Mouse (Mus musculus) hindbrain, embryonic 12.5 days (tissue): ENCODE measurements at regions not wholly inside any gene's neighbourhood (a gene's known extent, or its start where the extent isn't known, plus 50 kb on each side); places are given as distances from the start of the nearest gene placed in this dataset.
A peak's percentile ranks its signal among the peaks of the same experiment; 100 is the strongest.

Experiments used
- ATAC-seq: fragments of 200-750 bp; cut with Nextera tagmentation; 2 replicates; pipeline ENCODE4 v1.8.0; 2017; ENCODE audit warnings: moderate TSS enrichment; ENCODE audit not compliant: low FRiP score
- H3K27ac ChIP-seq: fragments of 300-500 bp; sonication (generic); 2 replicates; pipeline ENCODE4 v1.5.1; 2016; ENCODE audit warnings: mild to moderate bottlenecking
- H3K27me3 ChIP-seq: fragments of 300-500 bp; sonication (generic); 2 replicates; pipeline ENCODE4 v1.6.1; 2016; ENCODE audit warnings: mild to moderate bottlenecking
- H3K36me3 ChIP-seq: fragments of 300-500 bp; sonication (generic); 2 replicates; pipeline ENCODE4 v1.6.1; 2016; ENCODE audit warnings: mild to moderate bottlenecking
- H3K4me1 ChIP-seq: fragments of 300-500 bp; sonication (generic); 2 replicates; pipeline ENCODE4 v1.6.1; 2016
- H3K4me2 ChIP-seq: fragments of 300-500 bp; sonication (generic); replicated peaks from 2 replicates; pipeline ENCODE4 v1.6.1; 2016; ENCODE audit warnings: mild to moderate bottlenecking
- H3K4me3 ChIP-seq: fragments of 300-500 bp; sonication (generic); 2 replicates; pipeline ENCODE4 v1.5.1; 2016; ENCODE audit warnings: mild to moderate bottlenecking
- H3K9ac ChIP-seq: fragments of 300-500 bp; sonication (generic); 2 replicates; pipeline ENCODE4 v1.6.1; 2016; ENCODE audit warnings: mild to moderate bottlenecking, moderate library complexity
- H3K9me3 ChIP-seq: fragments of 300-500 bp; sonication (generic); replicated peaks from 2 replicates; pipeline ENCODE4 v1.6.1; 2016; ENCODE audit warnings: mild to moderate bottlenecking
- WGBS: fragments of 180-500 bp; shearing (Covaris S2); methylation state at CpG from one replicate; pipeline ENCODE4 v1.1.7; 2016; 5-methylcytosine and 5-hydroxymethylcytosine counted together

GRCm38 (mm10) chr2:117674877-117675276 is 332.1 kb upstream of the Rasgrp1 start:
- Histone ChIP-seq H3K9ac (no peak overlapping the region), H3K4me2 (no peak overlapping the region), H3K27me3 (no peaks in the 10 kb centered on the region), H3K36me3 (no peaks in the 10 kb centered on the region), H3K4me3 (no peak overlapping the region), H3K27ac (no peak overlapping the region), H3K4me1 (0 out of 2 replicates have a peak, but pooled peaks cover 5% of the 10 kb centered on the region), H3K9me3 (no peaks in the 10 kb centered on the region)
- WGBS = 87% methylated on average over 1 of the region's 1 CpGs
- no peak for ATAC-seq

DNA sequence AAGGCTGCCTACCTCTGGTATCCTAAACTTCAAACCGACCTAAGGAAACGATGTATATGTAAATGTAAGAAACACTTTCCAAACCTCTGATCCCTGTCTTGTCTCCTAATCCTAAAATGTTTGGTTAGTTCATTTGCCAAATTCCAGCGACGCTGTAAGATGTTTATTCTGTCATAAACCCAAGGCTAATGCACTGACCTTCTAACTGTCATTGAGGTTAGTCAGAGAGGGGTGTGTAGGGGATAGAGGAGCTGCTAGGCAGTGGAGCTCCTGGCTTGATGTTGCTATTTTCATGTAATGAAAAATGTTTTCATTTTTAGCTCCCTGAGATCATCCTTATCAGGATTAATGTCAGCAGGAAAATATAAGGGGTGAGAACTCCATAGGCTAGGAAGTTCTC is 335.8 kb upstream of the Rasgrp1 start:
- no peak for ATAC-seq

GRCm38 (mm10) chr2:117685836-117686453 is 343.1 kb upstream of the Rasgrp1 start:
- H3K27me3 ChIP-seq = no peaks in the 10 kb centered on the region
- no peaks in the 10 kb centered on the region for H3K9me3 ChIP-seq
- no peaks in the 10 kb centered on the region for H3K4me1 ChIP-seq
- WGBS = 81% methylated on average over 4 of the region's 4 CpGs
- no peaks in the 10 kb centered on the region for H3K36me3 ChIP-seq
- no peak overlapping the region for H3K4me2 ChIP-seq
- no peak for ATAC-seq
- no peak overlapping the region for H3K27ac ChIP-seq
- no peak overlapping the region for H3K4me3 ChIP-seq
- H3K9ac ChIP-seq = no peak overlapping the region

More for the DNA sequence above, 335.8 kb upstream of the Rasgrp1 start:
- no peaks in the 10 kb centered on the region for H3K36me3 ChIP-seq
- H3K4me3 ChIP-seq = no peak overlapping the region
- H3K4me1 ChIP-seq = 0 out of 2 replicates have a peak, but pooled peaks cover 5% of the 10 kb centered on the region
- H3K9ac ChIP-seq = no peak overlapping the region
- WGBS = 73% methylated on average over 4 of the region's 4 CpGs
- H3K4me2 ChIP-seq = no peak overlapping the region
- no peaks in the 10 kb centered on the region for H3K27me3 ChIP-seq
- no peaks in the 10 kb centered on the region for H3K9me3 ChIP-seq
- H3K27ac ChIP-seq = 0 out of 2 replicates have a peak overlapping the region, but pooled peaks have one; percentile 12

- Histone ChIP-seq H3K36me3 (no peaks in the 10 kb centered on the region), H3K27ac (no peak overlapping the region), H3K4me1 (no peaks in the 10 kb centered on the region), H3K9me3 (no peaks in the 10 kb centered on the region), H3K4me2 (no peak overlapping the region), H3K9ac (no peak overlapping the region), H3K27me3 (no peaks in the 10 kb centered on the region), H3K4me3 (no peak overlapping the region)
- 77% methylated on average over 4 of the region's 4 CpGs for WGBS
- no peak for ATAC-seq
Measured at GRCm38 (mm10) chr2:117693537-117693936, 350.7 kb upstream of the Rasgrp1 start.

DNA sequence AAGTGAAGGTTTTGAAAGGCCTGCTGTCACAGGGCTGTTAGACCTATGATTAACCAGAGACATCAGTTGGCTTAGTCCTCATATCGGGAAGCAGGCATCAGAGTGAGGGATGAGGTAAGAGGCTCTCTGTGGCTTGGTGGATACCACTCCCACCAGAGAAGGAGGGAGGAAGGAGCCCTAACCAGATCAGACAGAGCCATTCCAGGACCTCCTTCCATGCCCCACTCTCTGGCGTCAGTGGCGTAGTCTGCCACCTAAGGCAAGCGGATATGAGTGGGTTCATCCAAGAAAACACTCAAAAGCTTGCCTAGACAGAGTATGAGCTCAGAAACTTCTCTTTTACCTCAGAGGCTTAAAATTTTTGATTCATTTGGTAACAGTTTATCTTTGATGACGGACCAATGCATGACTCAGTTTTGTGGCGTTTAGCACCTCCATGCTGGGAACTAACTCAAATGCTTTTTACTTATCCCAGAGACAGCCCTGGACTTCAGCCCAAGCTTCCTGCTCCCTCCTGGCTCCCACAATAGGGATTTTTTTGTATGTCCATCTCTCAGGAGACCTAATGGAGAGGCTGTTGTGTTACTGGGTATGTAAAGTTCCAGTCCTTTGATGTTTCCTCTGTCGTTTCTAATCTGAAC is 367.5 kb upstream of the Rasgrp1 start:
- H3K27ac ChIP-seq = no peak overlapping the region
- no peaks in the 10 kb centered on the region for H3K36me3 ChIP-seq
- no peaks in the 10 kb centered on the region for H3K4me1 ChIP-seq
- H3K9me3 ChIP-seq = no peaks in the 10 kb centered on the region
- H3K27me3 ChIP-seq = no peaks in the 10 kb centered on the region
- H3K4me2 ChIP-seq = no peak overlapping the region
- H3K4me3 ChIP-seq = no peak overlapping the region
- H3K9ac ChIP-seq = no peak overlapping the region
- ATAC-seq = no peak
- WGBS = 93% methylated on average over 7 of the region's 7 CpGs

DNA sequence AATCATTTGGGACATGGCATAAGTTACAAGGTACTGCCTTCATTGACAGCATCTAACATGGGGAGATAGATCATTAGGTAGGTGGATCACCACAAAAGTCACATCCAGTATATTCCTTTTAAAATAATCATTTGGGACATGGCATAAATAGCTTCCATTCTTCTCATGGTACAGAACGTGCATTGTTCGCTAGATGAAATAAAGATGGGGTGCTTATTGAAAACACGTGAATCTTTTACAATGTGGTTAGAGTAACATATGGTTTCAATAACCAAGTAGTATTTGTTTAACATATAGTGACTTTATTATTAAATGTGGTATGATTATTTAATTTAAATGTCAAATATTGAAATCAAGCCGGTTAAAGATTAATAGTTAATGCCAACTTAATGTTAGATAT is 381.3 kb upstream of the Rasgrp1 start:
- H3K36me3 ChIP-seq = no peaks in the 10 kb centered on the region
- no peak overlapping the region for H3K4me2 ChIP-seq
- no peaks in the 10 kb centered on the region for H3K4me1 ChIP-seq
- H3K27ac ChIP-seq = no peak overlapping the region
- H3K9me3 ChIP-seq = no peaks in the 10 kb centered on the region
- 76% methylated on average over 4 of the region's 4 CpGs for WGBS
- ATAC-seq = no peak
- H3K27me3 ChIP-seq = no peaks in the 10 kb centered on the region
- H3K9ac ChIP-seq = no peak overlapping the region
- no peak overlapping the region for H3K4me3 ChIP-seq

- H3K4me3 ChIP-seq = no peak overlapping the region
- H3K36me3 ChIP-seq = no peaks in the 10 kb centered on the region
- WGBS = 71% methylated on average over 2 of the region's 2 CpGs
- H3K27me3 ChIP-seq = no peaks in the 10 kb centered on the region
- no peaks in the 10 kb centered on the region for H3K4me1 ChIP-seq
- H3K27ac ChIP-seq = no peak overlapping the region
- no peak overlapping the region for H3K9ac ChIP-seq
- no peak overlapping the region for H3K4me2 ChIP-seq
- ATAC-seq = no peak
- no peaks in the 10 kb centered on the region for H3K9me3 ChIP-seq
Measured at GRCm38 (mm10) chr2:117731253-117731652, 380.4 kb upstream of the Thbs1 start.

- H3K27me3 ChIP-seq = no peaks in the 10 kb centered on the region
- no peak for ATAC-seq
- H3K9me3 ChIP-seq = 0 out of 2 replicates have a peak, but pooled peaks cover 5% of the 10 kb centered on the region
- H3K36me3 ChIP-seq = no peaks in the 10 kb centered on the region
- no peak overlapping the region for H3K4me2 ChIP-seq
- no peak overlapping the region for H3K27ac ChIP-seq
- no peaks in the 10 kb centered on the region for H3K4me1 ChIP-seq
- no peak overlapping the region for H3K9ac ChIP-seq
- H3K4me3 ChIP-seq = no peak overlapping the region
Measured at GRCm38 (mm10) chr2:117742413-117742812, 369.3 kb upstream of the Thbs1 start.

DNA sequence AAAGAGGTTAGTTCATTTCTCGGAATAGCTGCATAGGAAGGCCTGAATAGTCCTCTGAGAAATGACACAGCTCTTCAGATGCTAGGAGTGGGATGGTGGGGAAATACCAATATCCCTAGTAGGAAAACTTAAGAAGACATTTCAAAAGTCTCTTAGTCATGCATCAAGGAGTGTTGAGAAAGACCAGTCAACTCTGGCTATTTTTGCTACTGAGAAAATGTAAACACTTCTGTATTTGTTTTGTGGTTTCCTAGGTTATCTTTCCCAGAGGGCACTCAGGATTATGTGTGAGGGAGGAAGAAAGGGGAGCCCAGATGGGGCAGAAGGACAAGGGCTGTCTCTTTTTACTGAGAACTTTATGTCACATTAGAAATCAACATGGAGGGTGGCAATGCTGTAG is 367.8 kb upstream of the Thbs1 start:
- ATAC-seq = no peak
- Histone ChIP-seq H3K27ac (no peak overlapping the region), H3K4me3 (no peak overlapping the region), H3K4me2 (no peak overlapping the region), H3K36me3 (no peaks in the 10 kb centered on the region), H3K9ac (no peak overlapping the region), H3K9me3 (0 out of 2 replicates have a peak, but pooled peaks cover 5% of the 10 kb centered on the region), H3K27me3 (no peaks in the 10 kb centered on the region), H3K4me1 (no peaks in the 10 kb centered on the region)
- WGBS = 83% methylated on average over 1 of the region's 1 CpGs

GRCm38 (mm10) chr2:117745767-117746166 is 365.9 kb upstream of the Thbs1 start:
- Histone ChIP-seq H3K27ac (no peak overlapping the region), H3K4me2 (no peak overlapping the region), H3K9me3 (0 out of 2 replicates have a peak, but pooled peaks cover 5% of the 10 kb centered on the region), H3K9ac (no peak overlapping the region), H3K4me1 (no peaks in the 10 kb centered on the region), H3K36me3 (no peaks in the 10 kb centered on the region), H3K27me3 (no peaks in the 10 kb centered on the region), H3K4me3 (no peak overlapping the region)
- no peak for ATAC-seq
- 67% methylated on average over 2 of the region's 2 CpGs for WGBS

GRCm38 (mm10) chr2:117747136-117747535 is 364.5 kb upstream of the Thbs1 start:
- Histone ChIP-seq H3K36me3 (no peaks in the 10 kb centered on the region), H3K27me3 (no peaks in the 10 kb centered on the region), H3K4me2 (no peak overlapping the region), H3K9me3 (0 out of 2 replicates have a peak, but pooled peaks cover 5% of the 10 kb centered on the region), H3K9ac (no peak overlapping the region), H3K4me3 (no peak overlapping the region), H3K4me1 (no peaks in the 10 kb centered on the region), H3K27ac (no peak overlapping the region)
- ATAC-seq = no peak
- 91% methylated on average over 3 of the region's 3 CpGs for WGBS

- Histone ChIP-seq H3K27ac (no peak overlapping the region), H3K27me3 (no peaks in the 10 kb centered on the region), H3K4me2 (no peak overlapping the region), H3K9ac (no peak overlapping the region), H3K36me3 (no peaks in the 10 kb centered on the region), H3K9me3 (0 out of 2 replicates have a peak, but pooled peaks cover 5% of the 10 kb centered on the region), H3K4me3 (no peak overlapping the region), H3K4me1 (no peaks in the 10 kb centered on the region)
- no peak for ATAC-seq
- 87% methylated on average over 4 of the region's 4 CpGs for WGBS
Measured at GRCm38 (mm10) chr2:117748892-117749291, 362.8 kb upstream of the Thbs1 start.

GRCm38 (mm10) chr2:117759491-117760013 is 352.1 kb upstream of the Thbs1 start:
- H3K27ac ChIP-seq = no peak overlapping the region
- 79% methylated on average over 1 of the region's 1 CpGs for WGBS
- H3K4me3 ChIP-seq = no peak overlapping the region
- no peaks in the 10 kb centered on the region for H3K9me3 ChIP-seq
- H3K4me2 ChIP-seq = no peak overlapping the region
- H3K9ac ChIP-seq = no peak overlapping the region
- H3K4me1 ChIP-seq = no peaks in the 10 kb centered on the region
- no peaks in the 10 kb centered on the region for H3K36me3 ChIP-seq
- H3K27me3 ChIP-seq = no peaks in the 10 kb centered on the region
- ATAC-seq = no peak
